Mouse (Mus musculus): ENCODE measurements around the gene Cnnm2. TPM values are rescaled to one million over a fixed set of nuclear protein-coding genes. Genes with fewer than 3 reads are reported as not detected.
A peak's percentile ranks its signal among the peaks of the same experiment; 100 is the strongest.
"Not testable (repeated sequence)": the region's sequence is repeated elsewhere in the genome, so short reads cannot be mapped to it uniquely, and the experiment has no call there.

The Cnnm2 gene
- polyA plus RNA-seq, 1 experiment: 15.5 TPM

DNA sequence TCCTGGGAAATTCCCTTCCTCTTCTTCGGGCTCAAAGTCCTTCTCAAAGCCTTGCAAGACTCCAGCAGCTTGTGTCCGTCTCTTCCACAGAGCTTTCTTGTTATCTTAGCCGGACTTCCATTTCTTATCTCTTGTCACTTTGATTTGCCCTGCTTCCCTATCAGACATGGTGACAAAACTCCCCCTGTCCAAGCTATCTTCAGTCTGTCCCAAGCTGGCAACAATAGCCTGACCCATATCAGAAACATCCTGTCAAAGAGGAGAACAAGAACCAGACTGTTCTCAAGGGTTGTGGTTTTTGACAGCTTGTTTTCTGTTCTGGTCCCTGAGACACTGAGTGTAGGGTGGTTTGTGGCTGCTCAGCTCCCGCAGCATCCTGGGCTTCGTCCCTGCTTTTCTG, 26.2 kb upstream of the Cnnm2 start:
- no peak for TF ChIP-seq POLR2A (IDR thresholded peaks at IDR 0.05; ENCODE audit: borderline replicate concordance, extremely low read depth, insufficient read depth, insufficient read length, poor library complexity, severe bottlenecking)
- TF ChIP-seq CTCF (IDR thresholded peaks at IDR 0.05; ENCODE audit: borderline replicate concordance, extremely low read depth, insufficient read depth, insufficient read length): no peak
- no peak for DNase-seq (ENCODE audit: low read depth)

DNA sequence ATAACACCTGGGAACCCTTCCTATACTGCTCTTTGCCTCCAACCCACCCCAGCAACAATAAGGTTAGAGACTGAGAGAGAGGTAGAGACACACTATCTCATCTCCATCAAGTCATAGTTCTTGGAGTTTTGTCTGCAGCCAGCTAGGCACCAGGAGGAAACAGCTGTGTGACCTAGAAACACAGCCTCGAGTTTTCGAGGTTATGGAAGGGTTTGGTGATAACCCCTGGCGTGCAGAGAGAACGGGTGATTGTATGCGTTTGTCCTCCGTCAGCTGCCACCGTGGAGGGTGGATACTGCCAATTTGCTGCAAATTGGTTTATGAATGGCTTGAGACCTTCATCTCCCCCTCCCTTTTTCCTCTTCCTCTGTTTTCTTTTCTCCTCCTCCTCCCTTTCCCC, 24.3 kb upstream of the Cnnm2 start:
- TF ChIP-seq CTCF (IDR thresholded peaks at IDR 0.05; ENCODE audit: borderline replicate concordance, extremely low read depth, insufficient read depth, insufficient read length) (no peak), POLR2A (IDR thresholded peaks at IDR 0.05; ENCODE audit: borderline replicate concordance, extremely low read depth, insufficient read depth, insufficient read length, poor library complexity, severe bottlenecking) (no peak)
- no peak for DNase-seq (ENCODE audit: low read depth)

DNA sequence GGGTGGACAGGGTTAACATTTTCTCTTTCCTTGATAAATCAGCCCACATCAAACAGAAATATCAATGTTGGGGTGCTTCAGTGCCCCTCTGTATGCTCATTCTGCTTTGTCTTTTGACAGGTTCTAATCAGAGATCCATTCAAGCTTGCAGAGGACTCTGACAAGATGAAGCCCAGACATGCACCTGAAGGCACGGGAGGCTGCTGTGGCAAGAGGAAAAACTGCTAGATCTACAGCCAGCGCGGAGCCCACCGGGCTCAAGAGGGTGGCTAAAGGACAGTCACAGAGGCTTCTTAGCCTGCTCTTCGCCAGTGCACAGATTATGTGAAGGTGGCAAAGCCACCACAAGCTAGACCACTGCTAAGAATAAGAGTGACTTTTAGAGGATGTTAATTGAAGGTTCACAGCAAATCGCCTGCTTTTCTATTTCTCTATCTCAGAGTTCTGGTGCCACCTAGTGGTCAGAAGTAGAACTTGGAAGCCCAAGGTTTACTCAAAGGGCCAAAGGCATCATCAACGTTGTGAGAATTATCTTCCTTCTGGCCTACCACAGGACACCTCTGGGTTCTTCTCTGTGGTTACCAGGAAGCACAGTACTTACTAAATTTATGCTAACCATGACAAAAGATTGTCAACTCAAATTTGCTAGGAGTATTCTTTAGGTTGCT, 20.9 kb upstream of the Cnnm2 start:
- DNase-seq (ENCODE audit: low read depth): peak; percentile 83
- TF ChIP-seq CTCF (IDR thresholded peaks at IDR 0.05; ENCODE audit: borderline replicate concordance, extremely low read depth, insufficient read depth, insufficient read length) (peak; percentile 77), POLR2A (IDR thresholded peaks at IDR 0.05; ENCODE audit: borderline replicate concordance, extremely low read depth, insufficient read depth, insufficient read length, poor library complexity, severe bottlenecking) (no peak)

DNA sequence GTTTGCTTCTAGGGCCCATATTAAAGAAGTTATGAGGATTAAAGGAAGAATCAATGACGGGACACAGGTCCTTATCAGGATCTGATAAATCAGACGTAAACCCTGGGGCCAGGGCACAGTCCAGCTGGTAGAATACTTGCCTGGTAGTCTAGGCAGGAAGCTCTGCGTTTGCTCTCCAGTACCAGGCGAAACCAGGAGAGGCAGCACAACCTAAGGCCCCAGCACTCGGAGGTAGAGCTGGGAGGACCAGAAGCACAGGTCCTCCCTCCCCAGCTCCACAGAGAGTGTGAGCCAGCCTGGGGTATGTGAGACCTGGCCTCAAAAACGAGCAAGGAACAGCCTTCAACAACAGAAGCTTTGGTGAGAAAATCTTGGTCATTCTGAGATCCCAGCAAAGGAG, 19.8 kb upstream of the Cnnm2 start:
- no peak for DNase-seq (ENCODE audit: low read depth)
- TF ChIP-seq POLR2A (IDR thresholded peaks at IDR 0.05; ENCODE audit: borderline replicate concordance, extremely low read depth, insufficient read depth, insufficient read length, poor library complexity, severe bottlenecking) (no peak), CTCF (IDR thresholded peaks at IDR 0.05; ENCODE audit: borderline replicate concordance, extremely low read depth, insufficient read depth, insufficient read length) (peak; percentile 11; the same call in 1 of the 2 replicates)

DNA sequence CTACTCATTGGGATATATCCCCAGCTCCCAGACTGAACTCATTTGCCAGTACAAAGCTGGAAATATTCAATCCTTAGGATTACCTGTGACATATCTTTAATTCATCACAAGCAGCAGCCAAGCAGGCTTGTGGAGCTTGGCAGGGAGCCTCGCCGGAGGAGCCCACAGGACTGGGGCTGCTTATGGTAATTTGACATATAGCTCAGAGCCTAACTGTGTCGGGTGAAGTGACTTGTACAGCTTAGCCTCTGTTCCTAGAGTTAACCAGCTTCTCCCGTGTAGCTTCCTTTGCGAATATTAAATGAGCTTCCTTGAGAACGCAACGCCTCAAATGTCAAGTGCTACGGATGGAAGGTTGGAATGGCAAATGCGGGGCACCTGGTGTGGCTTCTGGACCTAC, 16.7 kb upstream of the Cnnm2 start:
- DNase-seq (ENCODE audit: low read depth): peak; percentile 66
- TF ChIP-seq POLR2A (IDR thresholded peaks at IDR 0.05; ENCODE audit: borderline replicate concordance, extremely low read depth, insufficient read depth, insufficient read length, poor library complexity, severe bottlenecking) (no peak), CTCF (IDR thresholded peaks at IDR 0.05; ENCODE audit: borderline replicate concordance, extremely low read depth, insufficient read depth, insufficient read length) (no peak)

DNA sequence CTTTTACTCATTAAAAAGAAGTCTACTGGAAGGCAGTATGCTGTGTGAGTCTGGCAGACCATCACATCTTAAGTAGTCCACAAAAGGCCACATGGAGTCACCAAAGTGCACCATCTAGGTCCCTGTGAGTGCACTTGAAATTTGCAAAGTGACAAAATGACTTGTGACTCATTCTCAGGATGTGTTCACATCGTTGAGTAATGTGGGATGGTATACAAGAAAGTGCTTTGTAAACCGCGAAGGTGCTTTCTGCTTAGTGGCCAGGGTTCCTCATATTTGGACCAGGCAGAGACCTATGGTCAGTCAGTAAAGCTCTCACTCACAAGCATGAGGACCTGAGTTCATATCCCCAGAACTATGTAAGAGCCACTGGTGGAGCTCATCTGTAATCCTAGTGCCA, 13.6 kb upstream of the Cnnm2 start:
- no peak for DNase-seq (ENCODE audit: low read depth)
- TF ChIP-seq CTCF (IDR thresholded peaks at IDR 0.05; ENCODE audit: borderline replicate concordance, extremely low read depth, insufficient read depth, insufficient read length): no peak
- TF ChIP-seq POLR2A (IDR thresholded peaks at IDR 0.05; ENCODE audit: borderline replicate concordance, extremely low read depth, insufficient read depth, insufficient read length, poor library complexity, severe bottlenecking): no peak

DNA sequence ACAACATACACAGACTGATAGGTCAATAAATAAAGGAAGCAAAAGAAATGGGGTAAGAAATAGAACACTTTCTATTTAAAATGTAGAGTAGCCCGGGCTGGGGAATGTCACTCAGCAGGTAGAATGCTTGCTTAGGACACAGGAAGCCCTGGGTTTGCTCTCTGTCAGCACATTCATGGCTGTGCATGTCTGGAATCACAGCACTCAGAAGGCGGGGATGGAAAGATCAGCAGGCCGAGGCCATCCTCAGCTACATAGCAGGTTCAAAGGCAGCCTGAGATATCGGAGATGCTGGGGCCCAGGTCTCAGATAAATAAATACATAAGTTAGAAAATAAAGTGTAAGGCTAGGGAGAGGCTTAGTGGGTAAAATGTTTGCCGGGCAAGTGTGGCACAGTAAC, 9.2 kb upstream of the Cnnm2 start:
- DNase-seq (ENCODE audit: low read depth): no peak
- no peak for TF ChIP-seq CTCF (IDR thresholded peaks at IDR 0.05; ENCODE audit: borderline replicate concordance, extremely low read depth, insufficient read depth, insufficient read length)
- no peak for TF ChIP-seq POLR2A (IDR thresholded peaks at IDR 0.05; ENCODE audit: borderline replicate concordance, extremely low read depth, insufficient read depth, insufficient read length, poor library complexity, severe bottlenecking)

DNA sequence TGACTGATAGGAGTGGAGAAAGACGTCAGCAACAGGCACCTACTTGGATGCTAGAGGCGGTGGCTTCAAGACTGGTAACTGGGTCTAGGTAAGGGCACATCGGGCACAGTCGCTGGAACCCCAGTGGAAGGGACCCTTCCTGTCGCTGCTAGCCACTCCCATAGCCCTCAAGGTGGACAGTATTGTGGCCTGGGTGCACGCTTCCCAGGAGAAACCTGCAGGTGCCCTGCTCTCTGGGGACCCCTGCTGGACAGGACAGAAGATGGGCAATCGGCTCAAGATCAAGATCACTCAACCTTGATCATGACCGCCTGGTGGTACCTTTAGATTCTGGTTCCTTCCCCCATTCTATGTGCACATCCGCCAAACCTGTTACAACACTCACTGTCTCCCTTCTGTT, 6.3 kb upstream of the Cnnm2 start:
- TF ChIP-seq CTCF (IDR thresholded peaks at IDR 0.05; ENCODE audit: borderline replicate concordance, extremely low read depth, insufficient read depth, insufficient read length): peak; percentile 39; the same call in 1 of the 2 replicates
- TF ChIP-seq POLR2A (IDR thresholded peaks at IDR 0.05; ENCODE audit: borderline replicate concordance, extremely low read depth, insufficient read depth, insufficient read length, poor library complexity, severe bottlenecking): no peak

DNA sequence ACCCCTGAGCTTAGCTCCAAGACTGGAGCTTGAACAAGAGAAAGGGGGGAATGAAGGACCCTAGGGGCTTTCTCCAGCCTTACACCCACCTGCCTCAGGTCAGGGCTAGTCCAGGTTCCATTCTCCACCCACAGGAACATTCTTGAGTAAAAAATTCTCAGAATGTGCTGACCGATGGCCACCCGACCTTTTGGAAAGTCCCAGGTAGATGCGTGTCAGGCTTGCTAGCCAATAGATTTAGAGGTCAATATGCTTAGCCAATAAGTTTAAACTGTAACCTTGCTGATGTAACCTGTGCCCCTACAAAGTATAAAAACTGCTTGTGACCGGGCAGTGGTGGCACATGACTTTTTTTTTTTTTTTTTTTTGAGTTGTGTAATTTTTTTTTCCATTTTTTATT, 5.2 kb upstream of the Cnnm2 start:
- TF ChIP-seq POLR2A (IDR thresholded peaks at IDR 0.05; ENCODE audit: borderline replicate concordance, extremely low read depth, insufficient read depth, insufficient read length, poor library complexity, severe bottlenecking) (no peak), CTCF (IDR thresholded peaks at IDR 0.05; ENCODE audit: borderline replicate concordance, extremely low read depth, insufficient read depth, insufficient read length) (no peak)
- DNase-seq (ENCODE audit: low read depth): no peak

More for the DNA sequence above, 6.3 kb upstream of the Cnnm2 start:
- no peak for DNase-seq (ENCODE audit: low read depth)

DNA sequence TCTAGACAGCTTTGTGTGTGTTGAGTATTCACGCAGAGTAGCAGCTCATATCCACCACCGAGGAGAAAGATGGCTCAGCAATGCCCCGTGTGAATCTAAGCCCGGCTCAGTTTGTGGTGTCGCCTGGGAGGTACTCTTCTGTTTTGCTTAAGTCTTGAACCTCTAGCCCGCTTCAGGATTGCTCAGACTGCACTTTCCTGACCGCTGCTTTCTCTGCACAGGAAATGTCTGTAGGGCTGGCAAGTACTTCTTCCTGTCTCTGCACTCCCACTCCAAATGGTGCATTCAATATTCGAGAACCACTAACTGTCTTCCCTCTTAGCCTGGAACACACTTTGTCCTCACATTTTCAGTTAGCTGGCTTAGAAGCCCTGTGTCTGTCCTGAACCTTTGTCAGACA, 2.3 kb upstream of the Cnnm2 start:
- no peak for TF ChIP-seq POLR2A (IDR thresholded peaks at IDR 0.05; ENCODE audit: borderline replicate concordance, extremely low read depth, insufficient read depth, insufficient read length, poor library complexity, severe bottlenecking)
- no peak for TF ChIP-seq CTCF (IDR thresholded peaks at IDR 0.05; ENCODE audit: borderline replicate concordance, extremely low read depth, insufficient read depth, insufficient read length)
- DNase-seq (ENCODE audit: low read depth): no peak

DNA sequence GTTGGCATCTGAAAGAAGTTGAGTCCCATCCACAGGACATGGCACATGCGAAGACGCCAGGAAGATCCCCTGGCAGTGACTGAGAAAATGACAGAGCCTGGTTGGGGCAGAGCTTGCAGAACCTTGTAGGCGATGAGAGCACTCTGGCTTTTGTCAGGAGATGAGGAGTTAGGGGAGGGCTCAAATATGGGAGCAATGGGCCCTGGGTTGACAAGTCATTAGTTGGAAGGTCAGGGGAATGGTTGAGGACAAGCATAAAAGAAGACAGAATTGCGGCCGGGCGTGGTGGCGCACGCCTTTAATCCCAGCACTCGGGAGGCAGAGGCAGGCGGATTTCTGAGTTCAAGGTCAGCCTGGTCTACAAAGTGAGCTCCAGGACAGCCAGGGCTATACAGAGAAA, 1.5 kb upstream of the Cnnm2 start:
- DNase-seq (ENCODE audit: low read depth): not testable (repeated sequence)

DNA sequence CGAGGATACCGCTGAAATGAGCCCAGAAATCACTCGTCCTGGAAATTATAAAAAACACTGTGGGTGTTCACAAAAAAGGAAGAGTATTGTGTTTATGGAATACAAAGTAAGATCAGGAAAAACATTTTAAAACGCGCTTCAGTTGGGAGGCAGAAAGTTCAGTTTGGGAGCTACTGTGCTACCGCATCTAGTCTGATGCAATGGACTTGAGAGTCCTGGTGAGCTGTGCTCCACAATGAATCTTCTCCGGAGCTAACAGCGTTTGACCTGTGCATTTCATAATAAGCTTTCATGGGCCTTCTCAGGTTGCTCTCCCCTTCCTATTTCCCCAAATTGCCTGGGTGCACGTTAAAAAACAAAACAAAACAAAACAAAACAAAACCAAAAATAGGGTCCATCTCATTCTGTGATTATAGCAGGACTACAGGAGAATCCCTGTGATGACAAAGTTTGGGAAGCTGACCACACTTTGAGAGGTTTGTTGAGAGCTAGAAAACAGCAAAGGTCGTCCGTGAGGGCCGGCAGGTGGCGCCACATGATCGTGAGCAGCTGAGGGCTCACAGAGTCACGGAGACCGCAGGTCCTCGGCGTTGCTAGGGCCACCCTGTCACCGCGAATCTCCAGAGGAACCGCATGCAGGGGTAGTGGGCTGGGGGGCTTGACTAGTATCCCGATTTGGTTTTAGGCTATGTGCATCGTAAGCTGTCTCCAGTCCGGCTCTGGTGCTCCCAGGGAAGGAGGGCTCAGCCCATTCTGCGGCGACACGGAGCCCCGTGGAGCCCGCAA, 828 bp upstream of the Cnnm2 start:
- TF ChIP-seq CTCF (IDR thresholded peaks at IDR 0.05; ENCODE audit: borderline replicate concordance, extremely low read depth, insufficient read depth, insufficient read length) (peak; percentile 95), POLR2A (IDR thresholded peaks at IDR 0.05; ENCODE audit: borderline replicate concordance, extremely low read depth, insufficient read depth, insufficient read length, poor library complexity, severe bottlenecking) (no peak)
- DNase-seq (ENCODE audit: low read depth): peak; percentile 93
